Mouse (Mus musculus) liver, postnatal 0 days (tissue): ENCODE measurements around the gene Ptpn14.

ENCODE experiments used
- CTCF ChIP-seq: sonication (generic); IDR thresholded peaks from 2 replicates; pipeline ENCODE4 v1.5.1; 2016; ENCODE audit warnings: antibody characterized with exemption, low read depth
- EP300 ChIP-seq: IDR thresholded peaks from 2 replicates; pipeline ENCODE4 v1.6.1; 2016; ENCODE audit warnings: antibody characterized with exemption, low read depth, mild to moderate bottlenecking

DNA sequence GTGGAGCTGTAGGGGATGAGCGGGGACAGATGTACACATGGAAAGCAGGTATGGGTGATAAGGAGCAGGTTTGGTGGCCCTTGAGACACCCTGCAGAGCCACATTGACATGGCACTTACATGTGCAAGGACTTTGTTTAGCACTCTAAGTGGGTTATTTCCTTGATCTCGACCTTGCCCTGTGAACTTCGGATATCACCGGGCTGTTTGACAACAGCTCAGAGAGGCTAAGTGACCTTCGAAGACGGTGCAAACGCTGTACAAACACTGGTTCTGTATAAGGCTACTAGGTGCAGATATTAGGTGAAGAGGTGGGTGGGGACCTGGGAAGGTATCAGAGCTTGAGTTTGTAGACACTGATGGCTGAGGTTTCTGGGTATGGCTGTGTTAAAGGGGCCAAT lies 12.0 kb downstream of the Ptpn14 start:
- no peak for TF ChIP-seq CTCF
- TF ChIP-seq EP300 = no peak
